Mouse (Mus musculus) liver, embryonic 14.5 days (tissue): ENCODE measurements around the gene Olfr1094. TPM values are rescaled to one million over a fixed set of nuclear protein-coding genes. Genes with fewer than 3 reads are reported as not detected.

Experiments used
- ATAC-seq: fragments of 200-750 bp; cut with Nextera tagmentation; 2 replicates; pipeline ENCODE4 v1.8.0; 2017; ENCODE audit warnings: moderate number of reproducible peaks, mild to moderate bottlenecking, moderate library complexity; ENCODE audit not compliant: insufficient read depth
- DNase-seq, 3 experiments: peaks; one replicate each; pipeline ENCODE4 v3.0.0-alpha.2; 2012 to 2013; ENCODE audit warnings: low read depth in 3 of 3, low spot score in 3 of 3
- H3K27ac ChIP-seq: fragments of 300-500 bp; sonication (generic); 2 replicates; pipeline ENCODE4 v1.5.1; 2014; ENCODE audit warnings: moderate library complexity, mild to moderate bottlenecking, control low read depth, inconsistent platforms
- H3K27me3 ChIP-seq: fragments of 300-500 bp; sonication (generic); 2 replicates; pipeline ENCODE4 v1.6.1; 2014; ENCODE audit warnings: mild to moderate bottlenecking, low read length, moderate library complexity; ENCODE audit not compliant: control insufficient read depth, insufficient read depth
- H3K36me3 ChIP-seq: fragments of 300-500 bp; sonication (generic); replicated peaks from 2 replicates; pipeline ENCODE4 v1.6.1; 2014; ENCODE audit warnings: low read depth; ENCODE audit not compliant: control insufficient read depth, insufficient read depth
- H3K4me1 ChIP-seq, 2 experiments: fragments of 200-500 bp in 1 of 2; fragments of 300-500 bp in 1 of 2; sonication (generic) in 1 of 2; replicated peaks; 2 replicates each; pipeline ENCODE4 v1.6.1; 2012 to 2014; ENCODE audit warnings: antibody characterized with exemption in 1 of 2, inconsistent platforms in 1 of 2, low read length in 1 of 2; ENCODE audit not compliant: control insufficient read depth in 2 of 2, insufficient read depth in 2 of 2
- H3K4me2 ChIP-seq: fragments of 300-500 bp; sonication (generic); 2 replicates; pipeline ENCODE4 v1.6.1; 2014; ENCODE audit warnings: low read depth, mild to moderate bottlenecking, control low read depth, moderate library complexity
- H3K4me3 ChIP-seq, 2 experiments: fragments of 200-500 bp in 1 of 2; fragments of 300-500 bp in 1 of 2; sonication (generic) in 1 of 2; 2 replicates each; pipeline ENCODE4 v1.5.1; 2012 to 2014; ENCODE audit warnings: low read depth in 2 of 2, low read length in 2 of 2, mild to moderate bottlenecking in 2 of 2, control low read depth in 1 of 2, inconsistent platforms in 1 of 2, moderate library complexity in 1 of 2; ENCODE audit not compliant: insufficient read depth in 1 of 2
- H3K9ac ChIP-seq: fragments of 300-500 bp; sonication (generic); replicated peaks from 2 replicates; pipeline ENCODE4 v1.6.1; 2014; ENCODE audit warnings: mild to moderate bottlenecking, control low read depth, moderate library complexity
- H3K9me3 ChIP-seq: fragments of 300-500 bp; sonication (generic); 2 replicates; pipeline ENCODE4 v1.6.1; 2016; ENCODE audit warnings: low read length, mixed read lengths; ENCODE audit not compliant: control insufficient read depth
- CTCF ChIP-seq: IDR thresholded peaks from 2 replicates; pipeline ENCODE4 v1.5.1; 2016; ENCODE audit warnings: antibody characterized with exemption, low read depth, control low read depth
- EP300 ChIP-seq: IDR thresholded peaks from 2 replicates; pipeline ENCODE4 v1.6.1; 2016; ENCODE audit warnings: antibody characterized with exemption, low read depth
- WGBS: fragments of 180-500 bp; shearing (Covaris S2); extraction: QIAGEN DNeasy Blood & Tissue Kit; methylation state at CpG from one replicate; pipeline ENCODE4 v1.1.7; 2014; ENCODE audit not compliant: insufficient replicate concordance; 5-methylcytosine and 5-hydroxymethylcytosine counted together
- polyA plus RNA-seq, 2 experiments: library from polyadenylated mRNA; depleted of rRNA in 1 of 2; stranded (reverse) in 1 of 2; unstranded in 1 of 2; fragments of >200 nt; fragmentation: Nextera tagmentation in 1 of 2; extraction: Ambion mirVana in 1 of 2; gene quantifications; 2 replicates each; pipeline versions ENCODE4 v1.2.1 to v1.2.3; 2012 to 2014

Olfr1094 gene
- not detected in 2 replicates for polyA plus RNA-seq (2012; rRNA removed)
- polyA plus RNA-seq (2014; fragmentation: Nextera tagmentation; extraction: Ambion mirVana), result not detected in 2 replicates

DNA sequence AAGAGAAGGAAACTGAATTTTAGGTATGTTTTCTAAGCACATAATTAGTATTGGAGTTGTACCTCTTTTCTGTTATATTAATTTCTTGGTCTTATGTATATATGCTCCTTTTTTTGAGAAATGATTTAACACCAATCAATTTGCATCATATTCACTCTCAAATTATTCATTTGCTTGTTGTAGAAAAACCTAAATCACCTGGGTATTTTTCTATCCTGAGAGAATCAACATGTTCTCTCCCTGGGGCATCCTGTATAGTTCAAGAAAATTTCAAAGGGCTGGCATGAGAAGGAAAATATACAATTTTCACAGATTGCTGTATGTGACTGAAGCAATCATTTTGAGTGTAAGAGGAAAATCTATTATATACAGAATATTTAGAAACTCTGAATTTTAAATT lies at the start of gene Olfr1094:
Gene Olfr1094, plus strand, starts transcription at position 301 of the 400 bp plus-strand sequence.
- ATAC-seq, result no peak
- Histone ChIP-seq H3K4me2 (no peak within 1 kb of the TSS), H3K27me3 (no peaks in the 10 kb centered on the region), H3K4me1 (no peaks in the 10 kb centered on the region), H3K27ac (no peak within 1 kb of the TSS), H3K9ac (no peak within 1 kb of the TSS), H3K36me3 (no peaks in the 10 kb centered on the region), H3K9me3 (no peaks in the 10 kb centered on the region), H3K4me3 (no peak within 1 kb of the TSS)
- DNase-seq, result no peak
- no peak for TF ChIP-seq EP300
- no peak for TF ChIP-seq CTCF

DNA sequence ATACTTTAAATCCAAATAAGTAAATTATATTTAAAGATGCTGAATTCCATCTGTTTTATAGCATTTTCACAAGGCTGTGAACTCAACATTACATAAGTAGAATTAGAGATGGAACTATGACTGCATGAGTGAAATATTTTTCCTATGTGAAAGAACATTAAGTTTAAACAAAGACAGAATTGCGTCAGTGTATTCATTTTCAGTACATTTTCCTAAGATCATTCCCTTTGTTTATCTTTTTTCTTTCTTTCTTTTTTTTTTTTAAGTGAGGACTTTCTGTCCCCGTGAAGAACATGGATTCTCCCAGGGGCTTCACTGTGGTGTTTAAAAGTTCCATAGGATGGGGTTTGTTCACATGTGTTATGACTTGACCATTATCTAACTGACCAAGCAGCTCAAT lies 42.3 kb upstream of the Olfr1094 start, which contains the start of gene Olfr1093:
Gene Olfr1093, plus strand, starts transcription at position 301 of the 400 bp plus-strand sequence.
- H3K4me1 ChIP-seq, result no peaks in the 10 kb centered on the region
- WGBS, result 51% methylated on average over 2 of the region's 2 CpGs
- H3K36me3 ChIP-seq, result no peaks in the 10 kb centered on the region
- TF ChIP-seq EP300, result no peak
- no peak for TF ChIP-seq CTCF
- no peak within 1 kb of the TSS for H3K27ac ChIP-seq
- no peak for DNase-seq
- H3K4me3 ChIP-seq, result no peak within 1 kb of the TSS
- no peak for ATAC-seq
- no peaks in the 10 kb centered on the region for H3K9me3 ChIP-seq
- no peaks in the 10 kb centered on the region for H3K27me3 ChIP-seq
- no peak within 1 kb of the TSS for H3K4me2 ChIP-seq
- no peak within 1 kb of the TSS for H3K9ac ChIP-seq

GRCm38 (mm10) chr2:86809918-86810317 lies 14.5 kb upstream of the Olfr1094 start, which contains the start of gene Olfr141:
Gene Olfr141 (minus strand): TSS chr2:86810018.
- Histone ChIP-seq H3K9ac (no peak within 1 kb of the TSS), H3K27me3 (no peaks in the 10 kb centered on the region)
- ATAC-seq, result no peak

GRCm38 (mm10) chr2:86851596-86851995 lies 27.1 kb downstream of the Olfr1094 start, which contains the start of gene Olfr1095:
Gene Olfr1095 (minus strand): TSS chr2:86851696.
- ATAC-seq (no peak), DNase-seq (no peak)
- H3K9ac ChIP-seq, result no peak within 1 kb of the TSS
- no peaks in the 10 kb centered on the region for H3K36me3 ChIP-seq
- WGBS, result 70% methylated on average over 3 of the region's 3 CpGs
- TF ChIP-seq CTCF (no peak), EP300 (no peak)
- H3K4me3 ChIP-seq, result no peak within 1 kb of the TSS
- no peak within 1 kb of the TSS for H3K27ac ChIP-seq
- no peak within 1 kb of the TSS for H3K4me2 ChIP-seq
- H3K27me3 ChIP-seq, result no peaks in the 10 kb centered on the region
- H3K4me1 ChIP-seq, result no peaks in the 10 kb centered on the region
- H3K9me3 ChIP-seq, result no peaks in the 10 kb centered on the region

More at GRCm38 (mm10) chr2:86809918-86810317, 14.5 kb upstream of the Olfr1094 start, which contains the start of gene Olfr141:
- Histone ChIP-seq H3K27ac (no peak within 1 kb of the TSS), H3K36me3 (no peaks in the 10 kb centered on the region), H3K4me1 (no peaks in the 10 kb centered on the region), H3K4me2 (no peak within 1 kb of the TSS), H3K9me3 (no peaks in the 10 kb centered on the region), H3K4me3 (no peak within 1 kb of the TSS)
- TF ChIP-seq EP300 (no peak), CTCF (no peak)
- DNase-seq, result no peak

- H3K9me3 ChIP-seq, result no peaks in the 10 kb centered on the region
- H3K36me3 ChIP-seq, result no peaks in the 10 kb centered on the region
- no peak within 1 kb of the TSS for H3K4me2 ChIP-seq
- no peaks in the 10 kb centered on the region for H3K27me3 ChIP-seq
- ATAC-seq, result no peak
- no peak within 1 kb of the TSS for H3K9ac ChIP-seq
- WGBS, result 42% methylated on average over 1 of the region's 1 CpGs
- H3K27ac ChIP-seq, result no peak within 1 kb of the TSS
- no peak within 1 kb of the TSS for H3K4me3 ChIP-seq
- DNase-seq, result no peak
- H3K4me1 ChIP-seq, result no peaks in the 10 kb centered on the region
- no peak for TF ChIP-seq EP300
- no peak for TF ChIP-seq CTCF
Measured at GRCm38 (mm10) chr2:86874702-86875101, 50.2 kb downstream of the Olfr1094 start, which contains the start of gene Gm13723. Gene Gm13723 (minus strand): TSS chr2:86874802.

Other genes with a start within 250 kb of the Olfr1094 start
- not detected in 2 replicates for gene Olfr1082, start 225.7 kb upstream of the Olfr1094 start, polyA plus RNA-seq (2012; rRNA removed)
- not detected in 2 replicates for gene Olfr1082, start 225.7 kb upstream of the Olfr1094 start, polyA plus RNA-seq (2014; fragmentation: Nextera tagmentation; extraction: Ambion mirVana)
- not detected in 2 replicates for gene Olfr1084, start 184.9 kb upstream of the Olfr1094 start, polyA plus RNA-seq (2012; rRNA removed)
- not detected in 2 replicates for gene Olfr1084, start 184.9 kb upstream of the Olfr1094 start, polyA plus RNA-seq (2014; fragmentation: Nextera tagmentation; extraction: Ambion mirVana)
- gene Olfr1085, start 162.6 kb upstream of the Olfr1094 start, polyA plus RNA-seq (2012; rRNA removed), result not detected in 2 replicates
- gene Olfr1085, start 162.6 kb upstream of the Olfr1094 start, polyA plus RNA-seq (2014; fragmentation: Nextera tagmentation; extraction: Ambion mirVana), result not detected in 2 replicates
- not detected in 2 replicates for gene Olfr1086, start 144.6 kb upstream of the Olfr1094 start, polyA plus RNA-seq (2012; rRNA removed)
- not detected in 2 replicates for gene Olfr1086, start 144.6 kb upstream of the Olfr1094 start, polyA plus RNA-seq (2014; fragmentation: Nextera tagmentation; extraction: Ambion mirVana)
- not detected in 2 replicates for gene Olfr1087, start 126.3 kb upstream of the Olfr1094 start, polyA plus RNA-seq (2012; rRNA removed)
- gene Olfr1087, start 126.3 kb upstream of the Olfr1094 start, polyA plus RNA-seq (2014; fragmentation: Nextera tagmentation; extraction: Ambion mirVana), result not detected in 2 replicates
- not detected in 2 replicates for gene Olfr1089, start 91.0 kb upstream of the Olfr1094 start, polyA plus RNA-seq (2012; rRNA removed)
- not detected in 2 replicates for gene Olfr1089, start 91.0 kb upstream of the Olfr1094 start, polyA plus RNA-seq (2014; fragmentation: Nextera tagmentation; extraction: Ambion mirVana)
- not detected in 2 replicates for gene Olfr1090, start 65.7 kb upstream of the Olfr1094 start, polyA plus RNA-seq (2012; rRNA removed)
- not detected in 2 replicates for gene Olfr1090, start 65.7 kb upstream of the Olfr1094 start, polyA plus RNA-seq (2014; fragmentation: Nextera tagmentation; extraction: Ambion mirVana)
- not detected in 2 replicates for gene Olfr1093, start 42.2 kb upstream of the Olfr1094 start, polyA plus RNA-seq (2012; rRNA removed)
- gene Olfr1093, start 42.2 kb upstream of the Olfr1094 start, polyA plus RNA-seq (2014; fragmentation: Nextera tagmentation; extraction: Ambion mirVana), result not detected in 2 replicates
- not detected in 2 replicates for gene Olfr141, start 14.6 kb upstream of the Olfr1094 start, polyA plus RNA-seq (2012; rRNA removed)
- not detected in 2 replicates for gene Olfr141, start 14.6 kb upstream of the Olfr1094 start, polyA plus RNA-seq (2014; fragmentation: Nextera tagmentation; extraction: Ambion mirVana)
- gene Olfr1095, start 27.0 kb downstream of the Olfr1094 start, polyA plus RNA-seq (2012; rRNA removed), result not detected in 2 replicates
- gene Olfr1095, start 27.0 kb downstream of the Olfr1094 start, polyA plus RNA-seq (2014; fragmentation: Nextera tagmentation; extraction: Ambion mirVana), result not detected in 2 replicates
- gene Gm13723, start 50.1 kb downstream of the Olfr1094 start, polyA plus RNA-seq (2012; rRNA removed), result not detected in 2 replicates
- not detected in 2 replicates for gene Gm13723, start 50.1 kb downstream of the Olfr1094 start, polyA plus RNA-seq (2014; fragmentation: Nextera tagmentation; extraction: Ambion mirVana)
- gene Olfr1097, start 67.6 kb downstream of the Olfr1094 start, polyA plus RNA-seq (2012; rRNA removed), result not detected in 2 replicates
- gene Olfr1097, start 67.6 kb downstream of the Olfr1094 start, polyA plus RNA-seq (2014; fragmentation: Nextera tagmentation; extraction: Ambion mirVana), result not detected in 2 replicates
- gene Olfr1098, start 99.9 kb downstream of the Olfr1094 start, polyA plus RNA-seq (2012; rRNA removed), result not detected in 2 replicates
- gene Olfr1098, start 99.9 kb downstream of the Olfr1094 start, polyA plus RNA-seq (2014; fragmentation: Nextera tagmentation; extraction: Ambion mirVana), result not detected in 2 replicates
- not detected in 2 replicates for gene Olfr1099, start 136.0 kb downstream of the Olfr1094 start, polyA plus RNA-seq (2012; rRNA removed)
- gene Olfr1099, start 136.0 kb downstream of the Olfr1094 start, polyA plus RNA-seq (2014; fragmentation: Nextera tagmentation; extraction: Ambion mirVana), result not detected in 2 replicates
- not detected in 2 replicates for gene Olfr1100, start 155.3 kb downstream of the Olfr1094 start, polyA plus RNA-seq (2012; rRNA removed)
- gene Olfr1100, start 155.3 kb downstream of the Olfr1094 start, polyA plus RNA-seq (2014; fragmentation: Nextera tagmentation; extraction: Ambion mirVana), result not detected in 2 replicates
- gene Olfr1101, start 166.6 kb downstream of the Olfr1094 start, polyA plus RNA-seq (2012; rRNA removed), result not detected in 2 replicates
- gene Olfr1101, start 166.6 kb downstream of the Olfr1094 start, polyA plus RNA-seq (2014; fragmentation: Nextera tagmentation; extraction: Ambion mirVana), result not detected in 2 replicates
- gene Olfr1102, start 173.7 kb downstream of the Olfr1094 start, polyA plus RNA-seq (2012; rRNA removed), result not detected in 2 replicates
- not detected in 2 replicates for gene Olfr1102, start 173.7 kb downstream of the Olfr1094 start, polyA plus RNA-seq (2014; fragmentation: Nextera tagmentation; extraction: Ambion mirVana)
- not detected in 2 replicates for gene Olfr1104, start 202.4 kb downstream of the Olfr1094 start, polyA plus RNA-seq (2012; rRNA removed)
- not detected in 2 replicates for gene Olfr1104, start 202.4 kb downstream of the Olfr1094 start, polyA plus RNA-seq (2014; fragmentation: Nextera tagmentation; extraction: Ambion mirVana)
- gene Olfr1105, start 211.9 kb downstream of the Olfr1094 start, polyA plus RNA-seq (2012; rRNA removed), result not detected in 2 replicates
- not detected in 2 replicates for gene Olfr1105, start 211.9 kb downstream of the Olfr1094 start, polyA plus RNA-seq (2014; fragmentation: Nextera tagmentation; extraction: Ambion mirVana)
- not detected in 2 replicates for gene Olfr1106, start 227.6 kb downstream of the Olfr1094 start, polyA plus RNA-seq (2012; rRNA removed)
- gene Olfr1106, start 227.6 kb downstream of the Olfr1094 start, polyA plus RNA-seq (2014; fragmentation: Nextera tagmentation; extraction: Ambion mirVana), result not detected in 2 replicates